Mouse (Mus musculus): Measurements from ENCODE around the gene Gm29735.

Gene Gm29735

DNA sequence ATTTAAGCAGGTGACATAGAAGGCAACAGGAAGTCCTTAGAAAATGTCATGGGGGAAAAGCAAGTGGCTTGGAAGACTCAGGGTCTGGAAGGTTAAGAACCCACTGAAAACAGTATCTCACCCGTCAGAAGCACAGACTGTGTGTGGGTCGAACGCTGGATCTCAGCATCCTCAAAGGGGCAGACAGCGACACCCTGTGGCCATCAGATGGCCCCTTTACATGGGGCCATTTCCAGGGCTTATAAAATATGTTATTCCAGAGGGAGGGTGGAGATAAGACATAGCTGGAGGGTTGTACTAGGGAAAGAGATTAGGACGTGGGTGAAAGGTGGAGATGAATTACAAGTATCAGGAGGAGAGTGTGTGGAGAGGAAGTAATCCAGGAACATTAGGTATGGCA lies 37.3 kb downstream of the Gm29735 start:
- peak; percentile 32 for DNase-seq

Data from right cerebral cortex, postnatal 14 days (tissue).